Mouse (Mus musculus) urinary bladder, postnatal 36 days (tissue): ENCODE data around the gene Prr12.
"Not testable (repeated sequence)": the region's sequence is repeated elsewhere in the genome, so short reads cannot be mapped to it uniquely, and the experiment has no call there.

Experiments used
- DNase-seq, 2 experiments: peaks; one replicate each; pipeline ENCODE4 v3.0.0; 2022; ENCODE audit warnings: low spot score in 2 of 2, mixed read lengths in 1 of 2

Gene Prr12

GRCm38 (mm10) chr7:45024281-45025248, 28.1 kb downstream of the Prr12 start:
- DNase-seq, result no peak

DNA sequence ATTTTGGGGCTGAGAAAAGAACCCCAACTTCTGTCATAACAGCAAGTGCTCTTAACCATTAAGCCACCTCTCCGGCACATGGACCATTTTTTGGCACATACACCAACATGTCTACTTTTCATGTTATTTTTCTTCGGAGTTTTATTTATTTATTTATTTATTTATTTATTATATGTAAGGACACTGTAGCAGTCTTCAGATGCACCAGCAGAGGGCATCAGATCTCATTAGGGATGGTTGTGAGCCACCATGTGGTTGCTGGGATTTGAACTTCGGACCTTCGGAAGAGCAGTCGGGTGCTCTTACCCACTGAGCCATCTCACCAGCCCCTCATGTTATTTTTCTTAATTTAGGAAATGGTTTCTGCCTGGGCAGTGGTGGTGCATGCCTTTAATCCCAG, 29.0 kb downstream of the Prr12 start:
- not testable (repeated sequence) for DNase-seq

DNA sequence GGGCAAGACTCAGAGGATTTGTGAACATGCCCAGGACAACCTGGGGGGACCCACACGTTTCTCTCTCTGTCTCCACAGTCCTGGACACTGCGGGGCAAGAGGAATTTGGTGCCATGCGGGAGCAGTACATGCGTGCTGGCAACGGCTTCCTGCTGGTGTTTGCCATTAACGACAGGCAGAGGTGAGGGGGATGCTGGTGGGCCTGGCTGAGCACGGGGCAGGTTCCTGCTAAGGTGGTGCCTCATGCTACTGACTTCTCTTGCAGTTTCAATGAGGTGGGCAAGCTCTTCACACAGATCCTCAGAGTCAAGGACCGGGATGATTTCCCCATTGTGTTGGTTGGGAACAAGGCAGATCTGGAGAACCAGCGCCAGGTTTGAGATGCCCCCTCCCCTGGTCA, 32.5 kb downstream of the Prr12 start:
- no peak for DNase-seq

DNA sequence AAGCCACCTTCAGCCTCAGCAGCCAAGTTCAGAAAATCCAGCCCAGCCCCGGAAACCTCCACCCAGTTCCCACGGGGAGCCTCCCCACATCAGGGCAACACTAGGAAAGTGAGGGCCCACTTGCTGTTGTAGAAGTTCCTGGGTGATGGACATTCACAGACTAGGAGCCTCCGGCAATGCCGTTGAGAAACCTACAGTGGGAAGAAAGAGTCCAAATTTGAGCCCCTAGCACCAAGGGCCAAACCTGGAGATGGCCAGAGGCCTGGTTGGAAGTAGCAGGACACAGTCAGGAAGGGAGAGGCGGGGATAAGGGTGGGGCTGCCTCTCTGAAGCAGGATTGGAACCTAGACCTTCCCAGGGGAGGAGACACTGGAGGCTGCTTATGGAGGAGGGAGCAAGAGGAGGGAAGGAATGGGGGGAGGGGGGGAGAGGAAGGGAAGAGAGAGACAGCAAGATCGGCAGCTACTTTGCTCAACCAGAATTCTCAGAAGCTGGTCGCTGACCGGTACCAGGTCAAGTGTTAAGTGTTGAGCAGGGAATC, 33.6 kb downstream of the Prr12 start:
- DNase-seq, result peak; percentile 41 to 71

- peak; percentile 84 to 92 for DNase-seq
Observed at GRCm38 (mm10) chr7:45017242-45018061, 35.2 kb downstream of the Prr12 start, which contains the start of gene Rras. TSS of gene Rras (plus strand) at chr7:45017961.

DNA sequence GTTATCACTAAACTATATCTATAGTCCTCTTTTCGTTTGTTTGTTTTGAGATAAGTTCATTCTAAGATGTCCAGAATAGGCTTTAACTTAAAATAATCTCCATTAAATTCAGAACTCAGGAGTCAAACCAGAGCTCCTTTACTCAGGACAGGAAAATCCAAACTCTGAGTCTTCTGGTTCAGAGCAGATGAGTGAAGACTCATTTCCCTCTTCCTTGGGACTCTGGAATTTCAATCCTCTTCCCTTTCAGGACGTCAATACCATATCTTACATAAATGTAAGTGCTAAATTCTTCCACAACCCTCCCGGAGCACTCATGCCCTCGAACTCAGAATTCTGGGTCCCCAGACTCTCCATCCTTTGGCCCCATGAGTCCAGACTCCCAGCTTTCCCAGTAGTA, 35.9 kb downstream of the Prr12 start:
- no peak for DNase-seq

DNA sequence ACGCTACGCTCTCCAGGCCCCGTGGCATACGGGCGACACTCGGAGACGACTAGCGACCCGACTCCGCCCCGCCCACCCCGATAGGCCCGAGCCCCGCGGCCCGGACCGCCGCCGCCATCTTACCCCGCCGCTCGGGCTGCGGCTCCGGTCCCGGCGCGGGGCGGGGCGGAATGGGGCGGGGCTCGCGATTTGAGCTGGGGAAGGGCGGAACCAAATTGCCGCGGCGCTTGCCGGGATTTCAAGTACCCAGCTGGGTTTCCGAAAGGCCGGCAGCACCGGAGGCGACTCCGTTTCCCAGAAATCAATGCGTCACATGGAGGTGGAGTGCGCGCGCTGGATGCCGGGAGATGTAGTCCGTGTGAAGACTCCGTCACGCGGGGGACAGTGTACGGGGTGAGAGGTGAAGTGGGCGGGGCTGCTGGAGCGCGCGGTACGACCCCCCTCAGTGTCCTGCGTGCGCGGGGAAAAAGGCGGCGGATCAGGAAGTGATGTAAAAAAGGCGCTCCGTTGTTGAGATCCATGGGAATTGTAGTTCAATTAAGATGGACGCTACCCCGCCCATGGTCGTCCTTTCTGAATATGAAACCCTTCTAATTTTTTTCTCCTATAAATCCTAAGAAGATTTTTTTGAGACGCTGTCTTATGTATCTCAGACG, 36.6 kb downstream of the Prr12 start, which contains the start of gene Scaf1:
Scaf1 (minus strand) TSS at position 407 of the 656 bp plus-strand sequence.
- DNase-seq, result peak; percentile 98 to 100

- no peak for DNase-seq
Observed at GRCm38 (mm10) chr7:45015344-45015956, 37.2 kb downstream of the Prr12 start.

DNA sequence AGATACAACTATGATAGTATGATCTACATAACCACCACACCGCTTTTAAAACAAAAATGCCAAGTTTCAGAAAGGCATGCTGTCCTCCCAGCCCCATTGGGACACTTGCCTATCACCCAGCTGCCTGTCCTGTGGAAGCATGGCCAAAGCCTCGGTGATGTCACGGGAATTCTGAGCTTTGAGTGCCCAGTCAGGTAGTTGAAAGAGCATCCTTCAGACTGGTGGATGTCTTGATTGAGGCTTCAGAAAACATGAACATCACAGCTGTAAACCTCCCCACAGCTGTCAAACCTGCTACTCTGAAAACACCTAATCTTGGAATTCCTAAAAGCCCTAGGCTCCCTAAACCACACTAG, 38.6 kb downstream of the Prr12 start:
- DNase-seq, result no peak

GRCm38 (mm10) chr7:45013366-45014095, 39.1 kb downstream of the Prr12 start:
- no peak for DNase-seq

DNA sequence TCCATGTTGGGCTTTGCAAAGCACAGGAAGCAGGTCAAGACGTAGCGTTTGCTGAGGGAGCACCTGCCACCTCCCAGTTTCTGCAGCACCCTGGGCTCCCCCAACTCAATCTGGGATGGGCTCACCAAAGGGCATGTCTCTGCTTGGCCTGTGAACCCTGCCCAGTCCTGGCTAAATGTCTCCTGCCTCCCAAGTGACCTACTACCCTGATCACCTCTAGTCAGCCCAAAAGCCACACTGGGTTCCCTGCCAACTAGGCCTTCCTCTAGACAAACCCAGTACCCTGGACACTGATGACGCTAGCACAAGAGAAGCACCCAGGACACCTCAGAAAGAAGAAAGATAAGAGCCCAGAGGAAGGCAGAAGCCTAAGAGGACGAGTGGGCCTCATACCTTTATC, 39.9 kb downstream of the Prr12 start:
- no peak for DNase-seq

GRCm38 (mm10) chr7:45012011-45012410, 40.7 kb downstream of the Prr12 start:
- no peak for DNase-seq

- DNase-seq, result no peak
Observed at GRCm38 (mm10) chr7:45008411-45008810, 44.3 kb downstream of the Prr12 start.

- no peak for DNase-seq
Observed at GRCm38 (mm10) chr7:45007846-45008245, 44.8 kb downstream of the Prr12 start.

DNA sequence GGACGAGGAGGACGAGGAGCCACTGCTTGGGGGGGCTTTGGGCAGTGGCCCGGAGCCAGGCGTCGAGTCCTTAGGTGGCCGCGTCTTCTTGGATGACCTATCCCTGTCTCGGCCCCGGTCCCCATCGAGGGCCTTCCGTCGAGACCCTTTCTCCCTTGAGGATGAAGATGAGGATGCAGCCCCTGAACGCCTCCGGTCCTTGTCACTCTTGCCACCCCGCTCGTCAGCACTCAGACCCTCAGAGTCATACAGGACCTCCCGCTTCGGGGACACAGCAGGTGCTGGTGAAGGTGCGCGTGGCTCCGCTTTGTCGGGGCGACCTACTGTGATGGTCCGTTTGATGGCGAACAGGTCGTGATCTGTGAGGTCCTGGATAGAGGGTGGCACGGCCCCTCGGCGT, 45.5 kb downstream of the Prr12 start:
- no peak for DNase-seq

DNA sequence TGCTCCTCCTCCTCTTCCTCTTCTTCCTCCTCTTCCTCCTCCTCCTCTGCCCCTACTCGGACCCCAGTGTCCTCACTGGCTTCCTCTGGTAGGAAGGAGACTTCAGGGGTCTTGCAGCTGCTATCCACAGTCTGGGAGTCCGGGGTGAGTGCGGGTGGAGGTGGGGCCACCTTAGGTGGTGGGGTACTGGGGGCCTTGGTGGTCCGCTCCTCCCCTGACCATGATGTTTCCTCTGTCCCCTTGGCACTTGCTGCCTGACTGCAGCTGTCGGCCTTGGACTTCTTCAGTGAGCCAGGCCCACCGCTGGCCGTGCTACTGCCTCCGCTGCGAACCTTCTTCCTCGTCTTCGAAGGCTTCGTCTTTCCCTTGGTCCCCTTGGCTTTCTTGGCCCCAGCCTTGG, 46.2 kb downstream of the Prr12 start:
- DNase-seq, result no peak

- no peak for DNase-seq
Observed at GRCm38 (mm10) chr7:45005321-45005992, 47.2 kb downstream of the Prr12 start.

GRCm38 (mm10) chr7:45004546-45004945, 48.1 kb downstream of the Prr12 start:
- DNase-seq, result no peak

DNA sequence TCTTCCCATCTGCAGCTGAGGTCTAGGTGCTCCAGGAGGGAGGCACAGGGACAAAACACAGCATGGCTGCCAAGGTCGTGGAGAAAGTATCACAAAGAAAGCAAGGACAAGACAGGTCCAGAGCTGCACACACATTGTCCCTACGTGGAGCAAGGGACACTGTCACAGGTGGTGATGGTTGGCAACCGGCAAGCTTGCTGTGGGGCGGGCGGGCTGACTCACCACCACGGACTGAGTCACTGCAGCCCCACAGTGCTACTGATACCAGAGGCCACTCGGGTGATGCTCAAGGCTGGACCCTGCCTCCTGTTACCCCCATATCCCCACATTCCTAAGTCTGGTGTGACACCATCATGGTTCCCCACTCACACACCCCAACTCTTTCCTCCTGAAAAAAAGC, 50.2 kb downstream of the Prr12 start:
- DNase-seq, result no peak

- DNase-seq, result no peak
Observed at GRCm38 (mm10) chr7:45000539-45001114, 52.1 kb downstream of the Prr12 start.
